35 mouse cellular contexts compared by ENCODE assay signal in the genomic region with DNA sequence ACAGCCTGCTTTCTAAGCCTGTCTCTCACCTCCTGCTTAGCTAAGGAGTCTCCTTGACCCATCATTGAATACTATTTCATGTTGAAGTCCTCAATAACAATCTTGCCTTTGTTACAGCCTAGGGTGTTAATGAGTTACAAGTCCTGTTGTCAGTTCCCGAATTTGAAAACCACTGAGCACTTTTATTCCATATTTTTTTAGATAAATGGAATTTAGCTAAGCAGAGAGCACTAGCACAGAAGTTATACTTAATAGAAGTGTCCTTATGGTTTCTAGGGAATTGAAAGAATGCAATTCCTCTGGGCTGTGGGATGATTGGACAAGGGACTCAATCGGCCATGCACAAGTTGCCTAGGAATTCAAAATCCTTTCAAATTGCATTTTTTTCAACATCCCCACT.
"Had no signal": no experiment of that assay in that cellular context is flagged by ENCODE, and none has a peak within 500 bp of the region (broad histone marks: within the 10 kb centered on the region; RNA-seq: fewer than 3 reads in every experiment).

No protein-coding gene starts in this region.

- H3K27me3 ChIP-seq: heart, embryonic 12.5 days; heart, embryonic 13.5 days; heart, embryonic 15.5 days; hindbrain, embryonic 12.5 days; hindbrain, embryonic 13.5 days; hindbrain, embryonic 15.5 days; intestine, embryonic 15.5 days; kidney, embryonic 15.5 days had no signal

- H3K4me1 ChIP-seq: heart, embryonic 10.5 days; heart, embryonic 12.5 days; heart, embryonic 13.5 days; heart, embryonic 15.5 days; hindbrain, embryonic 10.5 days; hindbrain, embryonic 12.5 days; hindbrain, embryonic 13.5 days; hindbrain, embryonic 15.5 days; intestine, embryonic 15.5 days; kidney, embryonic 15.5 days had no signal

- H3K36me3 ChIP-seq: heart, embryonic 10.5 days; heart, embryonic 12.5 days; heart, embryonic 13.5 days; heart, embryonic 15.5 days; hindbrain, embryonic 10.5 days; hindbrain, embryonic 12.5 days; hindbrain, embryonic 13.5 days; hindbrain, embryonic 15.5 days; intestine, embryonic 15.5 days; kidney, embryonic 15.5 days had no signal

- H3K4me2 ChIP-seq: heart, embryonic 11.5 days; heart, embryonic 12.5 days; heart, embryonic 13.5 days; heart, embryonic 15.5 days; hindbrain, embryonic 12.5 days; hindbrain, embryonic 13.5 days; hindbrain, embryonic 14.5 days; hindbrain, embryonic 15.5 days; intestine, embryonic 15.5 days; kidney, embryonic 15.5 days had no signal

- H3K9me3 ChIP-seq: heart, embryonic 10.5 days; heart, embryonic 12.5 days; heart, embryonic 13.5 days; heart, embryonic 15.5 days; hindbrain, embryonic 10.5 days; hindbrain, embryonic 12.5 days; hindbrain, embryonic 13.5 days; hindbrain, embryonic 15.5 days; intestine, embryonic 15.5 days; kidney, embryonic 15.5 days had no signal

- H3K4me3 ChIP-seq: heart, embryonic 10.5 days; heart, embryonic 12.5 days; heart, embryonic 13.5 days; heart, embryonic 15.5 days; hindbrain, embryonic 10.5 days; hindbrain, embryonic 12.5 days; hindbrain, embryonic 13.5 days; hindbrain, embryonic 15.5 days; intestine, embryonic 15.5 days; kidney, embryonic 15.5 days; layer of hippocampus, adult 2 months had no signal

- ATAC-seq: hindbrain, embryonic 16.5 days; hindbrain, postnatal 0 days; inflammation-experienced regulatory T-cells, adult 6 months; intestine, embryonic 15.5 days; intestine, embryonic 16.5 days; intestine, postnatal 0 days had no signal

- H3K27ac ChIP-seq: heart, embryonic 10.5 days; heart, embryonic 13.5 days; heart, embryonic 15.5 days; hindbrain, embryonic 10.5 days; hindbrain, embryonic 12.5 days; hindbrain, embryonic 13.5 days; hindbrain, embryonic 14.5 days; hindbrain, embryonic 15.5 days; hindbrain, postnatal 0 days; intestine, embryonic 15.5 days; kidney, embryonic 15.5 days; kidney, postnatal 0 days; layer of hippocampus, adult 2 months had no signal

- H3K9ac ChIP-seq: heart, embryonic 12.5 days; heart, embryonic 13.5 days; heart, embryonic 15.5 days; hindbrain, embryonic 12.5 days; hindbrain, embryonic 13.5 days; hindbrain, embryonic 14.5 days; hindbrain, embryonic 15.5 days; intestine, embryonic 15.5 days; kidney, embryonic 15.5 days had no signal

- DNase-seq: heart, postnatal 10 days; heart, postnatal 14 days; heart, postnatal 36 days; heart, postnatal 4 days; kidney, adult 11 months; kidney, adult 18-20 months; kidney, adult 2 months; kidney, adult 8-10 months; kidney, adult 9 months; kidney, postnatal 10 days; kidney, postnatal 14 days; kidney, postnatal 25 days; kidney, postnatal 36 days; kidney, postnatal 4 days; layer of hippocampus, adult 9-11 months; layer of hippocampus, postnatal 36 days had no signal
